Mouse (Mus musculus) lung, postnatal 0 days (tissue): ENCODE measurements around the gene Lonp2.

Source experiments
- CTCF ChIP-seq: IDR thresholded peaks from 2 replicates; pipeline ENCODE4 v1.5.1; 2016; ENCODE audit warnings: antibody characterized with exemption, mild to moderate bottlenecking
- EP300 ChIP-seq: IDR thresholded peaks from 2 replicates; pipeline ENCODE4 v1.6.1; 2016; ENCODE audit warnings: antibody characterized with exemption, mild to moderate bottlenecking, control low read depth

DNA sequence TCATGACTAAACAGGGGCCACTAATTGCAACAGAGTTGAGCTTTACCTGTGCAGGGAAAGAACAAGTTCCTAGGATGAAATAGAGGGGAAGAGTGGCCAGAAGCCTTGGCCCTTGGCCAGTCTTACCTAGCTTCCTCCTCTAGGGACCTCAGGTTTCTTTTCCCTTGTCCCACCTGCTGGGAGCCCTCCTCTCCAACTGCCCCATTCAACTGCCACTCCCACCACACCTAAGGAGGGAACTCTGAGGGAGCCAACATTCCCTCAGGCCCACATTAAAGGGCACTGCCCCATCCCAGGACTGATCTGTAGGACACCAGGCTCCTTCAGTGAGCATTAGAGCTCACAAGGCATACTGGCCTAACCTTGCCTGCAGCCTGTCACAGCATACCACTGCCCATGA is 43.4 kb upstream of the Lonp2 start, which contains the start of gene Abcc12:
- TF ChIP-seq CTCF (no peak), EP300 (no peak)
